Mouse (Mus musculus) intestine, embryonic 16.5 days (tissue): Measurements from ENCODE around the gene Pqlc3. TPM values are rescaled to one million over a fixed set of nuclear protein-coding genes. Genes with fewer than 3 reads are reported as not detected.

ENCODE experiments used
- polyA plus RNA-seq: library from polyadenylated mRNA; unstranded; fragments of >200 nt; fragmentation: Nextera tagmentation; extraction: Ambion mirVana; gene quantifications from 2 replicates; pipeline ENCODE4 v1.2.1, GENCODE M21; 2015

Gene Pqlc3
- polyA plus RNA-seq, 1 experiment from 2014 or later = 14.4 TPM

Other genes with a start within 250 kb of the Pqlc3 start
- gene Greb1, start 199.5 kb downstream of the Pqlc3 start, polyA plus RNA-seq = 3.8 and 5.4 TPM in 2 replicates
- gene E2f6, start 189.4 kb downstream of the Pqlc3 start, polyA plus RNA-seq = 28.9 and 29.5 TPM in 2 replicates
- 10.9 TPM in 2 replicates for gene Rock2, start 105.5 kb downstream of the Pqlc3 start, polyA plus RNA-seq
- 0.12 and 0.13 TPM in 2 replicates for gene 2410004P03Rik, start 11.3 kb upstream of the Pqlc3 start, polyA plus RNA-seq
- 0.61 and 0.66 TPM in 2 replicates for gene Kcnf1, start 176.5 kb upstream of the Pqlc3 start, polyA plus RNA-seq